Mouse (Mus musculus) CH12.LX (cell line): ENCODE results near the gene Acrbp. TPM values are rescaled to one million over a fixed set of nuclear protein-coding genes. Genes with fewer than 3 reads are reported as not detected.

Experiments used
- DNase-seq: peaks from one replicate; pipeline ENCODE4 v3.0.0-alpha.2; 2013; ENCODE audit errors: extremely low read depth
- H3K27ac ChIP-seq: 2 replicates; pipeline ENCODE4 v1.5.1; 2012; ENCODE audit warnings: low read depth, mild to moderate bottlenecking, control low read depth, moderate library complexity; ENCODE audit not compliant: insufficient read depth
- H3K27me3 ChIP-seq: replicated peaks from 2 replicates; pipeline ENCODE3; 2012; ENCODE audit warnings: inconsistent platforms
- H3K36me3 ChIP-seq, 2 experiments: replicated peaks in 1 of 2; 2 replicates each; pipeline versions ENCODE3 to v1.6.1; 2012; ENCODE audit warnings: inconsistent platforms in 1 of 2, low read length in 1 of 2, mild to moderate bottlenecking in 1 of 2, mixed read lengths in 1 of 2, moderate library complexity in 1 of 2; ENCODE audit not compliant: control insufficient read depth in 1 of 2, insufficient read depth in 1 of 2
- H3K4me1 ChIP-seq, 2 experiments: 2 replicates each; pipeline ENCODE4 v1.6.1; 2012; ENCODE audit warnings: inconsistent platforms in 1 of 2, moderate library complexity in 1 of 2; ENCODE audit not compliant: insufficient read depth in 2 of 2, control insufficient read depth in 1 of 2
- H3K4me2 ChIP-seq: 2 replicates; pipeline ENCODE4 v1.6.1; 2012; ENCODE audit warnings: low read depth, mild to moderate bottlenecking, control low read depth; ENCODE audit not compliant: poor library complexity, insufficient read depth, severe bottlenecking
- H3K4me3 ChIP-seq, 3 experiments: fragments of 150-350 bp in 1 of 3; sonication (generic) in 1 of 3; replicated peaks in 1 of 3; 2 replicates each; pipeline versions ENCODE3 to v1.5.1; 2011 to 2012; ENCODE audit warnings: low read depth in 2 of 3, low read length in 2 of 3, mild to moderate bottlenecking in 2 of 3, moderate library complexity in 2 of 3, control low read depth in 1 of 3, improper control_type of control experiment in 1 of 3, inconsistent platforms in 1 of 3, mixed read lengths in 1 of 3; ENCODE audit not compliant: poor library complexity in 1 of 3
- H3K79me2 ChIP-seq: replicated peaks from 2 replicates; pipeline ENCODE4 v1.6.1; 2012; ENCODE audit warnings: mild to moderate bottlenecking, moderate library complexity; ENCODE audit not compliant: control insufficient read depth, poor library complexity, insufficient read depth, severe bottlenecking; ENCODE audit errors: extremely low read depth
- H3K9ac ChIP-seq: 2 replicates; pipeline ENCODE4 v1.6.1; 2012; ENCODE audit warnings: low read depth, mild to moderate bottlenecking, control low read depth, moderate library complexity; ENCODE audit not compliant: insufficient read depth
- H3K9me3 ChIP-seq: replicated peaks from 2 replicates; pipeline ENCODE3; 2012; ENCODE audit warnings: low read length, inconsistent platforms, mixed read lengths
- CHD1 ChIP-seq: IDR thresholded peaks from 2 replicates; pipeline ENCODE4 v1.6.1; 2012; ENCODE audit warnings: low read depth, low read length, improper control_type of control experiment, inconsistent platforms
- CHD2 ChIP-seq: IDR thresholded peaks from 2 replicates; pipeline ENCODE4 v1.6.1; 2011; ENCODE audit warnings: low read length, improper control_type of control experiment
- E2F4 ChIP-seq: IDR thresholded peaks from 2 replicates; pipeline ENCODE4 v1.6.1; 2011; ENCODE audit warnings: low read depth, low read length, improper control_type of control experiment; ENCODE audit not compliant: insufficient replicate concordance
- IRF4 ChIP-seq: IDR thresholded peaks from 2 replicates; pipeline ENCODE4 v1.6.1; 2014; ENCODE audit warnings: low read depth, mild to moderate bottlenecking, inconsistent platforms, low read length, improper control_type of control experiment
- MAZ ChIP-seq: IDR thresholded peaks from 2 replicates; pipeline ENCODE4 v1.6.1; 2012; ENCODE audit warnings: low read depth, mild to moderate bottlenecking, inconsistent platforms, low read length, improper control_type of control experiment, moderate library complexity
- MXI1 ChIP-seq: IDR thresholded peaks from 2 replicates; pipeline ENCODE4 v1.6.1; 2011; ENCODE audit warnings: mild to moderate bottlenecking, low read depth, low read length, improper control_type of control experiment
- MYC ChIP-seq: IDR thresholded peaks from 2 replicates; pipeline ENCODE4 v1.6.1; 2011; ENCODE audit warnings: low read depth, mild to moderate bottlenecking, improper control_type of control experiment, low read length
- NELFE ChIP-seq: IDR thresholded peaks from 2 replicates; pipeline ENCODE4 v1.6.1; 2011; ENCODE audit warnings: low read depth, low read length, improper control_type of control experiment
- RCOR1 ChIP-seq: conservative IDR thresholded peaks from 2 replicates; pipeline ENCODE4 v1.6.1; 2012; ENCODE audit warnings: low read depth, mild to moderate bottlenecking, inconsistent platforms, low read length, improper control_type of control experiment
- SIN3A ChIP-seq: IDR thresholded peaks from 2 replicates; pipeline ENCODE4 v1.6.1; 2012; ENCODE audit warnings: low read length, improper control_type of control experiment, inconsistent platforms
- SMC3 ChIP-seq: IDR thresholded peaks from 2 replicates; pipeline ENCODE4 v1.6.1; 2011; ENCODE audit warnings: low read depth, low read length, improper control_type of control experiment
- TBP ChIP-seq: conservative IDR thresholded peaks from 2 replicates; pipeline ENCODE4 v1.6.1; 2011; ENCODE audit warnings: low read depth, low read length, improper control_type of control experiment
- UBTF ChIP-seq: IDR thresholded peaks from 2 replicates; pipeline ENCODE4 v1.6.1; 2012; ENCODE audit warnings: low read depth, mild to moderate bottlenecking, inconsistent platforms, low read length, improper control_type of control experiment, moderate library complexity
- ZKSCAN1 ChIP-seq: IDR thresholded peaks from 2 replicates; pipeline ENCODE4 v1.6.1; 2012; ENCODE audit warnings: low read depth, inconsistent platforms, low read length, improper control_type of control experiment, borderline replicate concordance
- ZNF384 ChIP-seq: IDR thresholded peaks from 2 replicates; pipeline ENCODE4 v1.6.1; 2012; ENCODE audit warnings: low read depth, low read length, improper control_type of control experiment, inconsistent platforms
- dilution Hi-C: fragments of 300-500 bp; cut with MboI; formaldehyde crosslinking; loops from 2 replicates; pipeline ENCODE4 v1.14.3; 2020; ENCODE audit warnings: low sequenced_read_pairs; ENCODE audit not compliant: extremely low pct_unique_long_range_greater_than_20kb, extremely low pct_ligation_motif_present
- in situ Hi-C: fragments of 300-500 bp; cut with MboI; formaldehyde crosslinking; loops from 3 replicates; pipeline ENCODE4 v1.14.3; 2019; ENCODE audit warnings: low sequenced_read_pairs, low pct_ligation_motif_present, low pct_unique_long_range_greater_than_20kb, mixed read lengths
- polyA plus RNA-seq: library from polyadenylated mRNA; unstranded; fragments of >175 nt; gene quantifications from 2 replicates; pipeline ENCODE4 v1.2.1, GENCODE M21; 2012; ENCODE audit warnings: low read depth; ENCODE audit not compliant: insufficient read length
- total RNA-seq, 2 experiments: library from RNA; depleted of rRNA; stranded (reverse); fragments of 300-350 nt in 1 of 2; fragments of >200 nt in 1 of 2; gene quantifications; 2 replicates each; pipeline ENCODE4 v1.2.3; 2012 to 2014

Gene Acrbp
- total and polyA plus RNA-seq, 3 experiments = 1.7 to 4.9 (median 3.3) TPM

- TF ChIP-seq E2F4 (no peak), UBTF (no peak; the same call in 1 of the 2 replicates), CHD1 (no peak), IRF4 (no peak), SIN3A (no peak), MYC (no peak), ZNF384 (no peak), RCOR1 (no peak), TBP (no peak)
- in situ Hi-C loops = loop anchor here (10.0 kb wide), 1 partner anchor 51 kb away; the partner anchor contains the start of gene Acrbp
These were observed 46.7 kb downstream of the Acrbp start for GRCm38 (mm10) chr6:125096279-125096596.

GRCm38 (mm10) chr6:125096597-125097345 is 47.3 kb downstream of the Acrbp start:
- peaks cover 39 to 43% of the 10 kb centered on the region in 2 experiments for H3K36me3 ChIP-seq

More at GRCm38 (mm10) chr6:125096279-125096596, 46.7 kb downstream of the Acrbp start:
- Histone ChIP-seq H3K27ac (peak overlapping the region; percentile 69), H3K9me3 (no peaks in the 10 kb centered on the region), H3K4me1 (peaks cover 16 to 35% of the 10 kb centered on the region in 2 experiments), H3K36me3 (peaks cover 34 to 37% of the 10 kb centered on the region in 2 experiments), H3K4me3 (peak overlapping the region; percentile 93 to 98 (median 94)), H3K27me3 (no peaks in the 10 kb centered on the region), H3K9ac (peak overlapping the region; percentile 88), H3K4me2 (peak overlapping the region; percentile 86; the same call in 1 of the 2 replicates), H3K79me2 (peaks cover 42% of the 10 kb centered on the region)
- DNase-seq = no peak
- dilution Hi-C loops = no loop called here

More at GRCm38 (mm10) chr6:125096597-125097345, 47.3 kb downstream of the Acrbp start:
- 0 out of 2 replicates have a peak, but pooled peaks have one; percentile 40 for TF ChIP-seq MAZ
- no peak for TF ChIP-seq ZKSCAN1
- TF ChIP-seq MXI1 = no peak
- no peak for TF ChIP-seq SMC3
- TF ChIP-seq NELFE = no peak
- TF ChIP-seq CHD2 = peak; percentile 66
- no peak for TF ChIP-seq RCOR1
- TF ChIP-seq, all 38 proteins: peak for 2
- Histone ChIP-seq H3K27me3 (no peaks in the 10 kb centered on the region), H3K27ac (peak overlapping the region; percentile 43), H3K9ac (peak overlapping the region; percentile 88), H3K9me3 (no peaks in the 10 kb centered on the region), H3K4me1 (peaks cover 16 to 35% of the 10 kb centered on the region in 2 experiments), H3K4me2 (peak overlapping the region; percentile 86), H3K4me3 (peak overlapping the region; percentile 93 to 98 (median 94)), H3K79me2 (peaks cover 42% of the 10 kb centered on the region)
- dilution Hi-C loops (no loop called here), in situ Hi-C loops (loop anchor here (10.0 kb wide), 1 partner anchor 52 kb away; the partner anchor contains the start of gene Acrbp)
- DNase-seq = peak; percentile 54
